Mouse (Mus musculus) lung, embryonic 16.5 days (tissue): ENCODE data around the gene Cdkal1. TPM values are rescaled to one million over a fixed set of nuclear protein-coding genes. Genes with fewer than 3 reads are reported as not detected.

Experiments
- ATAC-seq: fragments of 200-750 bp; cut with Nextera tagmentation; 2 replicates; pipeline ENCODE4 v1.8.0; 2017; ENCODE audit warnings: low read depth, mild to moderate bottlenecking, moderate library complexity
- H3K27ac ChIP-seq: fragments of 300-500 bp; sonication (generic); 2 replicates; pipeline ENCODE4 v1.5.1; 2014; ENCODE audit warnings: mild to moderate bottlenecking, control low read depth, low read length
- H3K27me3 ChIP-seq: fragments of 300-500 bp; sonication (generic); 2 replicates; pipeline ENCODE4 v1.6.1; 2014; ENCODE audit warnings: low read depth, low read length, mixed read lengths; ENCODE audit not compliant: control insufficient read depth, insufficient read depth
- H3K36me3 ChIP-seq: fragments of 300-500 bp; sonication (generic); 2 replicates; pipeline ENCODE4 v1.6.1; 2014; ENCODE audit warnings: low read length; ENCODE audit not compliant: control insufficient read depth, insufficient read depth
- H3K4me1 ChIP-seq: fragments of 300-500 bp; sonication (generic); replicated peaks from 2 replicates; pipeline ENCODE4 v1.6.1; 2014; ENCODE audit warnings: low read length, mixed read lengths; ENCODE audit not compliant: control insufficient read depth, insufficient read depth
- H3K4me2 ChIP-seq: fragments of 300-500 bp; sonication (generic); 2 replicates; pipeline ENCODE4 v1.6.1; 2014; ENCODE audit warnings: low read depth, low read length, control low read depth
- H3K4me3 ChIP-seq: fragments of 300-500 bp; sonication (generic); 2 replicates; pipeline ENCODE4 v1.5.1; 2014; ENCODE audit warnings: mild to moderate bottlenecking, low read length, control low read depth
- H3K9ac ChIP-seq: fragments of 300-500 bp; sonication (generic); 2 replicates; pipeline ENCODE4 v1.6.1; 2014; ENCODE audit warnings: low read length, control low read depth
- H3K9me3 ChIP-seq: fragments of 300-500 bp; sonication (generic); 2 replicates; pipeline ENCODE4 v1.6.1; 2016; ENCODE audit warnings: low read length; ENCODE audit not compliant: control insufficient read depth
- WGBS: fragments of 180-500 bp; shearing (Covaris S2); extraction: QIAGEN DNeasy Blood & Tissue Kit; methylation state at CpG from one replicate; pipeline ENCODE4 v1.1.7; 2014; 5-methylcytosine and 5-hydroxymethylcytosine counted together
- polyA plus RNA-seq: library from polyadenylated mRNA; unstranded; fragments of >200 nt; fragmentation: Nextera tagmentation; extraction: Ambion mirVana; gene quantifications from 2 replicates; pipeline ENCODE4 v1.2.1, GENCODE M21; 2015

Cdkal1 gene
- polyA plus RNA-seq, 1 experiment from 2014 or later, result 32.1 TPM

DNA sequence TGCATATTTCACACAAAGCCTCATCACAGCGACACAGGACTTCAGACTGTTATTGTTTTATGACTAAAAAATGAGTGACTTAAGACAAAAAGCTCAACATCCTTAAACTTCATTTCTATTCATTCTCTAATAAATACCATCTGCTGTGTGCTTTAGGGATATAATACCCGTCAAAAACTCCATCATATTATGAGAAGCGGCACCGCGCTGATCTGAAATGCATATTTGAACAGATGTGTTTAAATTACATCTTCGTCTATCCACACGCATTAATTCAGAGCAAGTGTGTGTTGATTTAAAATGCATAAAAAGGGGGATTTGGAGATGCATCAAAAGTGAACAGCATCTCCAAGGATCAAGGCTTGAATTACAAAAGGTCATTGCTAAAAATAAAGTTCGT is 365.1 kb downstream of the Cdkal1 start:
- no peak overlapping the region for H3K9ac ChIP-seq
- no peak overlapping the region for H3K4me2 ChIP-seq
- no peak overlapping the region for H3K4me3 ChIP-seq
- WGBS, result 79% methylated on average over 8 of the region's 8 CpGs
- no peaks in the 10 kb centered on the region for H3K9me3 ChIP-seq
- H3K27ac ChIP-seq, result no peak overlapping the region
- no peaks in the 10 kb centered on the region for H3K36me3 ChIP-seq
- no peaks in the 10 kb centered on the region for H3K4me1 ChIP-seq
- no peaks in the 10 kb centered on the region for H3K27me3 ChIP-seq
- ATAC-seq, result no peak

DNA sequence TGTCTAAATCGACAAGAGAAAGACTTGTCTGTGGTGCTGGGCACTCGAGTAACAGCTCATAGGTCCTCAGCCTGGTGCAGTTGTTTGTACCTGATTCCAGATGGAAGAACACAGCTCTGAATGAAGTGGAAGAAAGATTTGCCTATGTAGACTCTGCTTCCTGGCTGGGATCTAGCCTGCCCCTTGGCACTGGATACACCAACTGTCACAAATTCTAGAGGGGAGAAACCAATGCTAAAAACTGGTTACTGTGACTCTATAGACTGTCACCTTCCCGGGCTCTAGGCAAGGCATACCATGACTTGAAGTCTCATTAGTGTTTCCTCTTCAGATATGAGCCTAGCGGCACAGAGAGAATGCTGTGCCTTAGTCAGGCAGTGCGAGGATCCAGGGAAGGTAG is 366.0 kb downstream of the Cdkal1 start:
- H3K4me1 ChIP-seq, result no peaks in the 10 kb centered on the region
- 85% methylated on average over 5 of the region's 5 CpGs for WGBS
- no peaks in the 10 kb centered on the region for H3K27me3 ChIP-seq
- H3K4me3 ChIP-seq, result no peak overlapping the region
- ATAC-seq, result no peak
- H3K36me3 ChIP-seq, result no peaks in the 10 kb centered on the region
- H3K9me3 ChIP-seq, result no peaks in the 10 kb centered on the region
- H3K9ac ChIP-seq, result no peak overlapping the region
- H3K4me2 ChIP-seq, result no peak overlapping the region
- no peak overlapping the region for H3K27ac ChIP-seq

DNA sequence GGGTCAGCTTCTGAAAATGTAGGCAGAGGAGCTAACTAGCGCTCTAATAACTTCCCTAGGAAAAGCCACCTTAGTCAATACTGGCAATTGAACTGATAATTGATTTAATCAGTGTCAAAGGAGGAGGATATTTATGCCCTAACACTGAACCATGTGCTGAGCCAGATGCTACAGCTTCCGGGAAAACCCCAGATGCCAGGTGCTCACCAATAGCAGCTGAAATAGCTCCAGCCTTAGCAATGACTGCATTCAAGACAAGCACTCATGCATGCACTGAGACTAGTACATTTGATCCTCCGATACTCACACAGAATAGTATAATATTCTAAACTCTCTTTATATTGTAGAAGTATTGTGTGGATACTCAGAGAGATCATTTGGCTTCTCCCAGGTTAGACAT is 368.8 kb downstream of the Cdkal1 start:
- H3K9me3 ChIP-seq, result no peaks in the 10 kb centered on the region
- WGBS, result 87% methylated on average over 3 of the region's 3 CpGs
- no peaks in the 10 kb centered on the region for H3K27me3 ChIP-seq
- H3K36me3 ChIP-seq, result no peaks in the 10 kb centered on the region
- no peak for ATAC-seq
- no peak overlapping the region for H3K9ac ChIP-seq
- no peaks in the 10 kb centered on the region for H3K4me1 ChIP-seq
- no peak overlapping the region for H3K4me3 ChIP-seq
- H3K4me2 ChIP-seq, result no peak overlapping the region
- H3K27ac ChIP-seq, result no peak overlapping the region

DNA sequence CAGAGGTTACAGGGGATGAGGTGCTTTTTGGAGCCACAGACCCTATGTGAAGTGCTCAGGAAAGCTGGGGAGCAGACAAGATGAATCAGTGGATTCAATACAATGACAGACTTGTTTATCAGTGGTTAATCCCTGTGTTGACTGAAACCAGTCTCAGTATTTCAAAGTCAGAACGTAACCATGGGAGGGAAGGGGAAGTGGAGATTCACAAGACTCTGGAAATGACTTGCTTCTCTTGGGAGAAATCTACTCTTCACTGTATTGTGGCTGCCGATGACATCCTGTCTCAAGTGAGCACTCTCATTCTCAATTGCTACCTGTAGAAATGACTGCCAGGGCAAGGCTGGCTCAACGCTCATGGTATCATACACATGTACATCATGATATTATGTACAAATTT is 371.5 kb downstream of the Cdkal1 start:
- no peak for ATAC-seq
- Histone ChIP-seq H3K9me3 (no peaks in the 10 kb centered on the region), H3K9ac (no peak overlapping the region), H3K27me3 (no peaks in the 10 kb centered on the region), H3K4me1 (no peaks in the 10 kb centered on the region), H3K4me3 (no peak overlapping the region), H3K4me2 (no peak overlapping the region), H3K36me3 (no peaks in the 10 kb centered on the region), H3K27ac (no peak overlapping the region)
- WGBS, result 79% methylated on average over 3 of the region's 3 CpGs

DNA sequence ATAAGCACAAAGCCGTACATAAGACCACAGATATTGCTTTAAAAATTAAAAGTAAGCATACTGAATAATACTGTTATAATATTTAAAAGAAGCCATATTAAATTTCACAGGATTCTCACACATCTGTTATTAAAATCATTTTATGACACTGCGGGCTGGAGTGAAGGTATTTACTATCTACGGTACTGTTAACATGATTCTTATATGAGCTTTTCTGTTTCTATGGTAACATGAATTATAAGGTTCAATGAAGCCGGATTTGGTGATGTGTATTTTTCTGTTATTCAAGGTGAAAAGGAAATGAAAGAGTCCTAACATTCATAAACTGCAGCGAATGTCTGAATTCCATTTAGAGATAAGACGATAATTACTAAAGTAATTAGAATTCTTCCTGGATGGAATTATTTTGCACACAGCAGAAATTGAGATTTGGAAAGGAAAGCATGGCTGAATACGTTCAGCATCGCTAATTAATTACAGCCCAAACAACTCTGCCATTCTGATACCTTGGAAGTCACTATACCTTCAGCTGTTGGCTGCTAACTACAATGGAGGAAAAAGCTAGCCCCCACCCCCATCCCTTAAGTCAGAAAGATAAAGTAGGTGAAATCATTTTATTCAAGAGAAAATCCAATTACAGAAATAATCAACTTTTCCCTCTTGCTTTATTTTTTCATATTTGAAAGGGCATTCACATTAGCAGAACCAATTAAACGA is 373.2 kb downstream of the Cdkal1 start:
- H3K36me3 ChIP-seq, result no peaks in the 10 kb centered on the region
- H3K4me2 ChIP-seq, result no peak overlapping the region
- no peak for ATAC-seq
- H3K27me3 ChIP-seq, result no peaks in the 10 kb centered on the region
- H3K4me1 ChIP-seq, result no peaks in the 10 kb centered on the region
- H3K4me3 ChIP-seq, result no peak overlapping the region
- 79% methylated on average over 9 of the region's 9 CpGs for WGBS
- H3K9me3 ChIP-seq, result no peaks in the 10 kb centered on the region
- no peak overlapping the region for H3K27ac ChIP-seq
- no peak overlapping the region for H3K9ac ChIP-seq

DNA sequence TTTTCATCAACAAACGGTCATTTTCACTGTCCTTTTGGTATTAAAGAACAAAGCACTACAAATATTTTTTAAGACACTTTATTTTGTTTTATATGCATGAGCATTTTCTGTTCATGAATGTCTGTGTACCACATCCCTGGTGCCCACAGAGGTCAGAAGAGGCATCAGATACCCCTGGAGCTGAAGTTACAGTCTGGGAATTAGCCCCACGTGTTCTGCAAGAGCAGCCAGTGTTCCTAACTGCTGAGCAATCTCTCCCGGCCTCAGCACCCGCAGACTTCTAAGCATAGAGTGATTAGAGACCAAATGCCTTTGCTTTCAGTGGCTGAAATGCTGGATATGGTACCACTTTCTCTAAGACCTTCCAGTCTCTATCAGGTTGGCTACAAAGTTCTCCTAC is 379.1 kb downstream of the Cdkal1 start:
- Histone ChIP-seq H3K4me1 (no peaks in the 10 kb centered on the region), H3K36me3 (peaks cover 3% of the 10 kb centered on the region; the same call in 1 of the 2 replicates), H3K27me3 (no peaks in the 10 kb centered on the region), H3K27ac (no peak overlapping the region), H3K9ac (no peak overlapping the region), H3K9me3 (no peaks in the 10 kb centered on the region), H3K4me2 (no peak overlapping the region), H3K4me3 (no peak overlapping the region)
- WGBS, result 74% methylated on average over 4 of the region's 4 CpGs
- no peak for ATAC-seq

DNA sequence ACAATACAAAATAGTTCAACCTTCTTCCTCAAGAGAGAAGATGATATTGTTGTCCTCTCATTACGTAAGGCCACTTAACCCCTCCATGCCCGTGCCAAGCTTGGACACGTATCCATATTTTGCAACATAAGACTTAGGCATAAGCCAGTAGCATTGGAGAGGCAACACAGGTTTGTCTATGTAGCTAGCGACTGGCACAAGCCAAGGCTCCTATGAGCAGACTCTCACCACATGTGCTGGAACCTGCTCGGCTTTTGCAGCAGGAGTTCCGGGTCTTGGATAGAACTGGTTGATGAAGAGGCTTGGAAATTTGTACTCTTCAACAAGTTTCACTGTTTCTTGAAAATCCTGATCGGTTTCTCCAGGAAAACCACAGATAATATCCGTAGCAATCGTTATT is 381.2 kb downstream of the Cdkal1 start:
- Histone ChIP-seq H3K36me3 (peaks cover 3% of the 10 kb centered on the region; the same call in 1 of the 2 replicates), H3K4me2 (no peak overlapping the region), H3K9me3 (no peaks in the 10 kb centered on the region), H3K27me3 (no peaks in the 10 kb centered on the region), H3K4me3 (no peak overlapping the region), H3K27ac (no peak overlapping the region), H3K9ac (no peak overlapping the region), H3K4me1 (no peaks in the 10 kb centered on the region)
- 86% methylated on average over 9 of the region's 9 CpGs for WGBS
- ATAC-seq, result no peak

DNA sequence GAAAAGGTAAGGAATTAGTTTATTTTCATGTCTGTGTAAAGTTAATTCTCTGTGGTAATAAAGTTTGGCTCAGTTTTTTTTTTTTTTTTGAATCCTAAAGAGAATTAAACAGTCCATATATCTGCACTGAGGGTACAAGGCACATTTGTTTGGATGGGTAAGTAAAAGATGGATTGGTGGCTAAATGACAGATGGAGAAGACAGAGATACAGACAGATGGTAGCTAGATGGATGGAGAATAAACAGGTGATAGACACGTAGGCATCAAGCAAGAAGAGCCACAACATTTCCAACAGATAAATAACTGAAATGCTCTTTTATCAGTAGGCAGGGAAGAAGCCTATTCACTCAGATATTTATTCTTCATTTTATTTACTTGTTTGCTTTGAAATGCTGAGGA is 381.7 kb downstream of the Cdkal1 start:
- ATAC-seq, result no peak
- no peaks in the 10 kb centered on the region for H3K4me1 ChIP-seq
- H3K27ac ChIP-seq, result no peak overlapping the region
- no peak overlapping the region for H3K4me3 ChIP-seq
- 88% methylated on average over 1 of the region's 1 CpGs for WGBS
- H3K27me3 ChIP-seq, result no peaks in the 10 kb centered on the region
- no peak overlapping the region for H3K9ac ChIP-seq
- H3K4me2 ChIP-seq, result no peak overlapping the region
- no peaks in the 10 kb centered on the region for H3K9me3 ChIP-seq
- H3K36me3 ChIP-seq, result peaks cover 3% of the 10 kb centered on the region; the same call in 1 of the 2 replicates

DNA sequence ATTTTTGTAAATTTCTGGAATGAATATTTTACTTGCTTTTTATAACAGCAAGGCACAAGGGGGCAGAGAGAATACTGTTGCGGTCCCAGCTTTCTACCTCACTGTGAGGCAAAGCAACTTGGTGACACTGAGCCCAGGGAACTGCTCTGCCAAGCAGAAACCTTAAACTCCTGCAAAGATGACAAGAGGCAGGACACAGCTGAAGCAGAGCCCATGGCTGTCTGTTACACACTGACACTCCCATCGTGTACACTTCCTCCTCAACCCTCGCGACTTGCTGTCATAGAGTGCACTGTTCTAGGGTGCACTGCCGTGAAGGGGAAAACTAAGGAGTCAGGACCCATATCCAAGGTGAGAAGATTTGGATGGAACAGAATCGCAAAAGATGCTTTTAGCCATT is 393.2 kb downstream of the Cdkal1 start:
- Histone ChIP-seq H3K9me3 (no peaks in the 10 kb centered on the region), H3K27me3 (no peaks in the 10 kb centered on the region), H3K36me3 (no peaks in the 10 kb centered on the region), H3K4me2 (no peak overlapping the region), H3K4me3 (no peak overlapping the region), H3K4me1 (no peaks in the 10 kb centered on the region), H3K9ac (no peak overlapping the region), H3K27ac (no peak overlapping the region)
- no peak for ATAC-seq
- WGBS, result 71% methylated on average over 6 of the region's 6 CpGs

DNA sequence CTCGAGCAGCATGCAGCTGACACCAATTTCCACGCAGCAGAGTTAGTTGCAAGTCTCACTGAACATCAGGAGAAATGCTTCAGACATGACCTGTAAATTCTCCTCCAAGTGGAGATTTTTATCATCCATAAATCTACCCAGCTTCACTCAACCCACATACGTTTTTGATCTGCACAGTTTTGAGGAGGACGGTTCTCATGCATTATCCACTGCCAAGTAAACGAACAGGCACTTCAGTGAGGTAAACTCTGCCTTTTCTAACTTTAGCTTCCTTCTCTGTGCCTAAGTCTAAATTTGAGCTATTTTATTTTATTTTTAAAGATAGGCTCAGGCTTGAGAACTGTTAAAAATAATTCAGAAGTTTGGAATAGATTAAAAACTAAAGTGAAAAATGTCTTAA is 394.7 kb downstream of the Cdkal1 start:
- H3K4me1 ChIP-seq, result no peaks in the 10 kb centered on the region
- H3K9ac ChIP-seq, result no peak overlapping the region
- H3K27me3 ChIP-seq, result no peaks in the 10 kb centered on the region
- no peak for ATAC-seq
- no peaks in the 10 kb centered on the region for H3K36me3 ChIP-seq
- WGBS, result 56% methylated on average over 5 of the region's 5 CpGs
- H3K27ac ChIP-seq, result no peak overlapping the region
- no peak overlapping the region for H3K4me2 ChIP-seq
- no peak overlapping the region for H3K4me3 ChIP-seq
- no peaks in the 10 kb centered on the region for H3K9me3 ChIP-seq
